Mouse (Mus musculus) left cerebral cortex, adult 2 months (tissue): ENCODE data around the gene Exd2. TPM values are rescaled to one million over a fixed set of nuclear protein-coding genes. Genes with fewer than 3 reads are reported as not detected.

Experiments
- DNase-seq, 2 experiments: peaks; one replicate each; pipeline ENCODE4 v3.0.0; 2021 to 2022; ENCODE audit warnings: low spot score in 2 of 2, mixed read lengths in 1 of 2; ENCODE audit errors: extremely low spot score in 1 of 2
- H3K27ac ChIP-seq: fragments of 200-600 bp; 2 replicates; pipeline ENCODE4 v1.8.1; 2022
- H3K4me3 ChIP-seq: fragments of 200-600 bp; 2 replicates; pipeline ENCODE4 v1.8.1; 2022
- CTCF ChIP-seq: fragments of 200-600 bp; IDR thresholded peaks from 2 replicates; pipeline ENCODE4 v1.8.1; 2022; ENCODE audit warnings: antibody characterized with exemption, mild to moderate bottlenecking, moderate library complexity
- intact Hi-C: fragments of 180-260 bp; cut with DNase I; formaldehyde crosslinking; loops from one replicate; pipeline ENCODE4 v1.15.1; 2025
- total RNA-seq, 2 experiments: library from RNA; stranded (reverse); gene quantifications; 2 replicates each; pipeline ENCODE4 v1.2.3; 2021

The Exd2 gene
- total RNA-seq, 2 experiments from 2014 or later, result 138 to 142 TPM

DNA sequence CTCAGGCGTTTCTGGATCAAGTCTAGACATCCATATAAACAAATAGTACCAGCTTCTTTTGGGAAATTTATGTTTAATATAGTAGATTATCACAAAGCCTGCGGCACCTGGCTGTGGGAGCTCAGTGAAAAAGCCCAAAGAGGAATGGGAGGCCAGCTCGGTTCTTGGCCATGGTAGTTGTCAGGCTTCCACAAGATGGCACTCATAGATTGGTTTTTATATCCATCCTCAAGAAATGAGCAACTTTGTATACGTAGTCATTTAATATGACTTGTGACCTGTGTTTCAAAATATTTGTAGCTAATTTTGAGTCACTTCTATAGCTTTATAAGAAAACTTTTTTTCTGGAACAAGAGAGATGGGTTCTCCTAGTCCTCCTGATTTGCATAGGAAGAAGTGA lies 35.5 kb downstream of the Exd2 start:
- Histone ChIP-seq H3K4me3 (no peak overlapping the region), H3K27ac (no peak overlapping the region)
- intact Hi-C loops, result loop anchor here (5.0 kb wide), 2 partner anchors 144 to 174 kb away; partner anchors contain the start of genes Erh and Slc39a9
- no peak for DNase-seq
- peak; percentile 52 for TF ChIP-seq CTCF

DNA sequence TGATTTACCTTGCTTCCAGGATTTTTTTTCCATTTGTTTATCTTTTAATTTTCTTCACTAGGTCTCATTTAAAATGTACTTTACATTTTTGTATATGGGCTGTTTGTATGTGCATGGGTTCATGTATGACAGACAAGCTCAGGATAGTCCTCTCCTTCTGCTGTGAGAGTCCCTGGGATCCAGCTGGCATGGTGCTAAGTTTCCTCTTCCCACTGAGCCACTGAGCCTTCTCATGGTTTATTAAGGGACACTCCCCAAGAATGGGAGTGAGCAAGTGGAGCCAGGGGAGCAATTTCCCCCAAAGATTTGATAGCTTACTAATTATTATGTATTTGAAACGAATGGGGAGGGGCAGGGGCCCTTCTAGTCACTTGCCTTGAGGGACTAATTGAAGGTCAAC lies 37.6 kb downstream of the Exd2 start:
- no peak for TF ChIP-seq CTCF
- intact Hi-C loops, result loop anchor here (5.0 kb wide), 1 partner anchor 77 kb away; no protein-coding TSS in a partner anchor
- Histone ChIP-seq H3K4me3 (no peak overlapping the region), H3K27ac (no peak overlapping the region)
- DNase-seq, result no peak

- TF ChIP-seq CTCF, result no peak
- Histone ChIP-seq H3K27ac (no peak overlapping the region), H3K4me3 (no peak overlapping the region)
- intact Hi-C loops, result loop anchor here (5.0 kb wide), 1 partner anchor 73 kb away; no protein-coding TSS in a partner anchor
- no peak for DNase-seq
These were observed 41.8 kb downstream of the Exd2 start for GRCm38 (mm10) chr12:80504718-80505117.

- TF ChIP-seq CTCF, result no peak
- Histone ChIP-seq H3K27ac (no peak overlapping the region), H3K4me3 (no peak overlapping the region)
- intact Hi-C loops, result no loop called here
- DNase-seq, result no peak
These were observed 44.3 kb downstream of the Exd2 start for GRCm38 (mm10) chr12:80507041-80507745.

GRCm38 (mm10) chr12:80517977-80518376 lies 55.1 kb downstream of the Exd2 start, which contains the start of gene Galnt16:
Gene Galnt16 (plus strand): TSS chr12:80518277.
- peak within 1 kb of the TSS; percentile 87 for H3K27ac ChIP-seq
- DNase-seq, result no peak
- intact Hi-C loops, result loop anchor here (2.0 kb wide), 1 partner anchor 125 kb away; the partner anchor contains the start of gene Slc39a9
- H3K4me3 ChIP-seq, result peak within 1 kb of the TSS; percentile 86
- TF ChIP-seq CTCF, result no peak

GRCm38 (mm10) chr12:80518393-80518756 lies 55.5 kb downstream of the Exd2 start:
- DNase-seq, result peak in 1 of 2 experiments; percentile 59
- H3K4me3 ChIP-seq, result peak overlapping the region; percentile 86
- peak overlapping the region; percentile 59 for H3K27ac ChIP-seq
- intact Hi-C loops, result loop anchor here (2.0 kb wide), 1 partner anchor 124 kb away; the partner anchor contains the start of gene Slc39a9
- no peak for TF ChIP-seq CTCF

- intact Hi-C loops, result loop anchor here (1.0 to 2.0 kb wide), 2 partner anchors 56 to 124 kb away; partner anchors contain the start of gene Slc39a9
- Histone ChIP-seq H3K27ac (peak overlapping the region; percentile 87), H3K4me3 (peak overlapping the region; percentile 86)
- DNase-seq, result peak; percentile 53 to 71
- TF ChIP-seq CTCF, result no peak
These were observed 56.1 kb downstream of the Exd2 start for GRCm38 (mm10) chr12:80518757-80519620.

DNA sequence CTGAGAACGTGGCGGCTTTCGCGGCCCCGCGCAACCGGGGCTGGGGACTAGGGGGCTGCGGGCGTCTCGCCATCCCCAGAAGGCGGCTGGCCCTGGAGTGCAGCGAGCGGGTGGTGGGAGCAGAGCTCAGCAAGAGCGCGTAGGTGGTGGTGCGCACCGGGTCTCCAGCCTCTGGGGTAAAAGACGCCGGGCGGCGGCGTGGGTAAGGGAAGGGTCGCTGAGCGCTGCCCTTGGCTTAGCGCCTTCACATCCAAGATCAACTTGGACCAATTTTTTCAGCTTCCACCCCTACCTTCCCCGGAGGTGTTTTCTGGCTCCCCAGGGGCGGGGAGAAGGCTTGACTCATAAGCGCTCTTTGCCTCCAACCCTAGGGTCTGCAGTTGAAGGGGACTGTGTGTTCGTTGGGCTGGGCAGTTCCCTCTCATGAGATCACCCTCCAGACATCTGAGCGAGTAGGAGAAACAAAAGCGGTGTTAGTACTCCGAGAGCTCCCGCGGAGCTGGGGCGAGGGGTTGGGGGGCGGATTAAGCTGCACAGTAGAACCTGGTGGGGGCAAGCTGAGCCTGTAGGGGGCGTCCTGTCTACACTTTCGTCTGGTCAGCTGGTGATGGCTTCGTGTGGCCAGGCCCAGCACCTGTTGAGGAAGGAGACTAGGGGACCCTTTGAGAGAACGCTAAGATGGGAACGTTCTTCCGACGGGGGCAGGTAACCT lies 56.9 kb downstream of the Exd2 start:
- intact Hi-C loops, result loop anchor here (1.0 to 2.0 kb wide), 2 partner anchors 56 to 123 kb away; partner anchors contain the start of gene Slc39a9

DNA sequence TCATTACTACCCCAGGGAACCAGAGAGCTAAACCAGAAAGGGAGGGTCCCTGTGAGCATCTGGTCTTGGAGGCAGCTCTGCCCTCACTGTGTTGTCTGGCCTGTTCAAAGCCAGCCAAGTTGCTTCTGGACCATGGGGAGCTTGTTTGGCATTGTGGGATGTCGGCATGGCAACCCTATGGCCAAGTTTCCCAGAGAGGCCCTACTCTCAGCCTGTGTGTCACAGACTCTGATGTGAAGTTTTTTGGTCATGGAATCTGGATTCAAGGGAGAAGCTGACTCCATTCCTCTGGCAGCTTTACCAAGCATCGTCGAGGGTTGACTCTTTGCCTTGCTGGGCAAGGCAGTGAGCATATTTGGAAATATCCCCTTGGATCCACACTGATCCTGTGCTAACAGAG lies 59.1 kb downstream of the Exd2 start:
- intact Hi-C loops, result no loop called here
- no peak overlapping the region for H3K4me3 ChIP-seq
- DNase-seq, result no peak
- no peak for TF ChIP-seq CTCF
- H3K27ac ChIP-seq, result no peak overlapping the region

More for the DNA sequence above, 56.9 kb downstream of the Exd2 start:
- Histone ChIP-seq H3K27ac (peak overlapping the region; percentile 87), H3K4me3 (peak overlapping the region; percentile 86)
- DNase-seq, result peak; percentile 63 to 70
- TF ChIP-seq CTCF, result peak; percentile 57

DNA sequence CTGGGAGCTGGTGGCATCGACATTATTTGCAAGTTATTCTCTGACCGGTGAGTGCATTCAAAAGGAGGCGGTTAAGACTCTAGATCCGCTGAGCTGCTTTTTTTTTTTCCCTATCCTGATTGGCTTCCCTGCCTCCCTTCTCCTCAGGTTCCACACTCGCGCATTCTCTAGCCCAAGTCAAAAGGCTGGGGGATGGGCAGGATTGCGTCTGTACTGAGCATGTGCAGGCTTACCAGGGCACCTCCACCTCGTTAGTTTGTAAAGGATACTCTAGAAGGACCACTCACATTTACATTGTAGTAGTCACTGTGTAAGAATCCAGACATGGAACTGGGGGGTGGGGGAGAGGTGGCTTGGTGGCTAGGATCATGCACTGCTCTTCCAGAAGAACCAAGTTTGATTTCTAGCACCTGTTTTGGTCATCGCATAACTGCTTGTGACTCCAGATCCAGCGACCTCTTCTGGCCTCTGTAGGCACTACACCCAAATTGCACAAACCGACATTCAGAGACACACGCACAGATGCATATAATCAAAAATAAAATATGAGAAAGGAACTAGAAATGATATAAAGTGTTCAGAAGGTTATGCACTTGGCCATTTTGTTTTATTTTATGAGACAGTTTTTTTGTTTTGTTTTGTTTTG lies 61.5 kb downstream of the Exd2 start:
- intact Hi-C loops, result no loop called here

GRCm38 (mm10) chr12:80525513-80525912 lies 62.6 kb downstream of the Exd2 start:
- no peak overlapping the region for H3K27ac ChIP-seq
- no peak for TF ChIP-seq CTCF
- intact Hi-C loops, result no loop called here
- no peak for DNase-seq
- no peak overlapping the region for H3K4me3 ChIP-seq

More for the DNA sequence above, 61.5 kb downstream of the Exd2 start:
- no peak for DNase-seq
- Histone ChIP-seq H3K4me3 (no peak overlapping the region), H3K27ac (no peak overlapping the region)
- TF ChIP-seq CTCF, result peak; percentile 28
